Mouse (Mus musculus): ENCODE measurements around the gene Anxa6. TPM values are rescaled to one million over a fixed set of nuclear protein-coding genes. Genes with fewer than 3 reads are reported as not detected.

Gene Anxa6
- polyA plus RNA-seq, 1 experiment from 2014 or later = 82.3 TPM

DNA sequence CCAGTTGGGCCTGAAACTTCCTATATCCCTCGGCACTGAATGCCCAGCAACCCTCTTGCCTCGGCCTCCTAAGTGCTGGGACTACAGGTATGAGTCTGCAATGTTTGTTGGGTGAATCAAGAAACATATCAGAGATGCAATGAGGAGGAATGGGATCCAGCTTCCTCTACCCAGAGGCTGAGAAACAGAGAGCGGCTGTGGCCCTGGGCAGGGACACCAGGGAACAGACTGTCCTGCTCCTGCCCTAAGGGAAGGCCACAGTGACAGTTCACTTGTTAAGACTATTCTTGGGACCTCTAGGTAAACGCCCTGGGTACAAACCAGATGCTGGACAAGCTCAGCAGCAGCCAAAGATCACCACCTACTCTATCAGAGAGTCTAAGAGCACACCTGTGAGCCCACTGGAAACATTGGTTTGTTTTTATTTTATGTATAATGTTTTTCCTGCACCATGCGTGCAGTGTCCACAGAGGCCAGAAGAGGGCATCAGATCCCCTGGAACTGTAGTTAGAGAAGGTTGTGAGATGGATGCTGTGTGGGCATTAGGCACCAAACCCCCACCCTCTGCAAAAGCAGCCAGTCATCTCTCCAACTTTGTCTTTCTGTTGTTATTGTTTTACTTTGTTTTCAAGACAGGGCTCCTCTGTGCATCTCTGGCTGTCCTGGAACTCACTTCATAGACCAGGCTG lies 101.7 kb downstream of the Anxa6 start:
- Histone ChIP-seq H3K27me3 (no peaks in the 10 kb centered on the region), H3K9ac (replicated peaks) (no peak overlapping the region), H3K4me1 (peaks cover 10% of the 10 kb centered on the region), H3K4me2 (replicated peaks) (no peak overlapping the region), H3K4me3 (no peak overlapping the region), H3K9me3 (no peaks in the 10 kb centered on the region), H3K36me3 (peaks cover 19% of the 10 kb centered on the region; the same call in 1 of the 2 replicates), H3K27ac (replicated peaks) (no peak overlapping the region)
- 68% methylated on average over 5 of the region's 5 CpGs for WGBS
- ATAC-seq (ENCODE audit: low FRiP score, low read depth) = no peak

DNA sequence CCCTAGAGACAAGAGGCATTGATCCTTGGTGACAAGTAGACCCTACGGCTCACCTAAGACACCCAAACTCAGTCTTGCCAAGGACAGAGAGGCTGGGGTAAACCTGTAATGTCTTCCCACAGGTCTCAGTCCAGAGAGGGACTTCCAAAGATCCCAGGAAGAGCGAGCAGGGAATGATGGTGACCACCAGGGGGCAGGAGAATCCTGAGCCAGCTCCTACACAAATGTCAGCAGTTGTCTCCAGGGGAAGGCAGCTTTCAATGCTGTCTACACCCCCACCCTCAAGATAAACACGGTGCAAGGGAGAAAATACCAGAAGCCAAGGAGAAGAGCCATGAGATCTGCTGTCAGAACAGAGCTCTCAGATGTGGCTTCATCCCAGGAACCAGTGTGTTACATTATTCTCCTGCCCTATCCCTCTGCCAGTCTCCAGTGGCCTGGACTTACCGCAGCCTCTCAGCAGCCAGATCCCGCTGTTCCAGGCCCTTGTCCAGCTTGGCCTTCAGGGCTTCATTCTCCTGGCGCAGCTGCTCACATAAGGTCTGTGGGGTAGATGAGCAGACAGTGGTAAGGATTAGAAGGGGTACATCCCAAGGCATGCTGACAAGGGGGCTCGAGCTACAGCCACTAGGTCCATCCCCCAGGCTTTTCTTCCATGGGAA lies 102.8 kb downstream of the Anxa6 start:
- Histone ChIP-seq H3K36me3 (peaks cover 28% of the 10 kb centered on the region; the same call in 1 of the 2 replicates), H3K4me3 (no peak overlapping the region), H3K4me1 (0 out of 2 replicates have a peak, but pooled peaks cover 3% of the 10 kb centered on the region), H3K27ac (replicated peaks) (0 out of 2 replicates have a peak overlapping the region, but pooled peaks have one; percentile 15), H3K27me3 (no peaks in the 10 kb centered on the region), H3K9me3 (no peaks in the 10 kb centered on the region), H3K9ac (replicated peaks) (no peak overlapping the region), H3K4me2 (replicated peaks) (no peak overlapping the region)
- 74% methylated on average over 7 of the region's 7 CpGs for WGBS
- no peak for ATAC-seq (ENCODE audit: low FRiP score, low read depth)

- WGBS = 84% methylated on average over 8 of the region's 8 CpGs
- H3K4me3 ChIP-seq = no peak overlapping the region
- ATAC-seq (ENCODE audit: low FRiP score, low read depth) = no peak
- no peak overlapping the region for H3K4me2 ChIP-seq (replicated peaks)
- no peak overlapping the region for H3K27ac ChIP-seq (replicated peaks)
- 0 out of 2 replicates have a peak, but pooled peaks cover 3% of the 10 kb centered on the region for H3K4me1 ChIP-seq
- no peak overlapping the region for H3K9ac ChIP-seq (replicated peaks)
- peaks cover 28% of the 10 kb centered on the region; the same call in 1 of the 2 replicates for H3K36me3 ChIP-seq
- no peaks in the 10 kb centered on the region for H3K9me3 ChIP-seq
- no peaks in the 10 kb centered on the region for H3K27me3 ChIP-seq
Measured at GRCm38 (mm10) chr11:54929744-54930143, 103.5 kb downstream of the Anxa6 start.

GRCm38 (mm10) chr11:54929290-54929689 lies 104.0 kb downstream of the Anxa6 start:
- no peak overlapping the region for H3K9ac ChIP-seq (replicated peaks)
- H3K36me3 ChIP-seq = peaks cover 28% of the 10 kb centered on the region; the same call in 1 of the 2 replicates
- 0 out of 2 replicates have a peak, but pooled peaks cover 3% of the 10 kb centered on the region for H3K4me1 ChIP-seq
- H3K4me3 ChIP-seq = no peak overlapping the region
- ATAC-seq (ENCODE audit: low FRiP score, low read depth) = no peak
- H3K27me3 ChIP-seq = no peaks in the 10 kb centered on the region
- no peak overlapping the region for H3K27ac ChIP-seq (replicated peaks)
- over 99% methylated on average over 6 of the region's 6 CpGs for WGBS
- H3K9me3 ChIP-seq = no peaks in the 10 kb centered on the region
- no peak overlapping the region for H3K4me2 ChIP-seq (replicated peaks)

Other genes with a start within 250 kb of the Anxa6 start
- 251 and 254 TPM in 2 replicates for gene Cdc42se2, start 245.8 kb downstream of the Anxa6 start, polyA plus RNA-seq (2016; fragmentation: Nextera tagmentation; extraction: Ambion mirVana)
- 8.9 TPM in 2 replicates for gene Lyrm7, start 172.5 kb downstream of the Anxa6 start, polyA plus RNA-seq (2016; fragmentation: Nextera tagmentation; extraction: Ambion mirVana)
- 664 and 700 TPM in 2 replicates for gene Hint1, start 167.1 kb downstream of the Anxa6 start, polyA plus RNA-seq (2016; fragmentation: Nextera tagmentation; extraction: Ambion mirVana)
- 36.1 and 39.7 TPM in 2 replicates for gene Gpx3, start 131.0 kb downstream of the Anxa6 start, polyA plus RNA-seq (2016; fragmentation: Nextera tagmentation; extraction: Ambion mirVana)
- gene Tnip1, start 70.5 kb downstream of the Anxa6 start, polyA plus RNA-seq (2016; fragmentation: Nextera tagmentation; extraction: Ambion mirVana) = 12.6 and 13.6 TPM in 2 replicates
- 0.25 TPM in 1 of 2 replicates, not detected in the other for gene Ccdc69, start 44.7 kb upstream of the Anxa6 start, polyA plus RNA-seq (2016; fragmentation: Nextera tagmentation; extraction: Ambion mirVana)
- 12.8 and 14.0 TPM in 2 replicates for gene Gm2a, start 64.7 kb upstream of the Anxa6 start, polyA plus RNA-seq (2016; fragmentation: Nextera tagmentation; extraction: Ambion mirVana)
- gene Slc36a3, start 118.3 kb upstream of the Anxa6 start, polyA plus RNA-seq (2016; fragmentation: Nextera tagmentation; extraction: Ambion mirVana) = not detected in 2 replicates
- not detected in 2 replicates for gene Slc36a2, start 151.6 kb upstream of the Anxa6 start, polyA plus RNA-seq (2016; fragmentation: Nextera tagmentation; extraction: Ambion mirVana)
- gene Slc36a1, start 170.9 kb upstream of the Anxa6 start, polyA plus RNA-seq (2016; fragmentation: Nextera tagmentation; extraction: Ambion mirVana) = 1.5 and 1.9 TPM in 2 replicates

All from midbrain, embryonic 12.5 days (tissue).